Mouse (Mus musculus) embryonic facial prominence, embryonic 13.5 days (tissue): ENCODE measurements around the gene Arhgap18. TPM values are rescaled to one million over a fixed set of nuclear protein-coding genes. Genes with fewer than 3 reads are reported as not detected.

Source experiments
- ATAC-seq: fragments of 200-750 bp; cut with Nextera tagmentation; 2 replicates; pipeline ENCODE4 v1.8.0; 2017; ENCODE audit warnings: low read depth; ENCODE audit not compliant: insufficient number of reproducible peaks, insufficient read depth, low FRiP score, low TSS enrichment
- H3K27ac ChIP-seq: fragments of 300-500 bp; sonication (generic); 2 replicates; pipeline ENCODE4 v1.5.1; 2015; ENCODE audit warnings: moderate library complexity, mild to moderate bottlenecking, inconsistent platforms
- H3K27me3 ChIP-seq: fragments of 300-500 bp; sonication (generic); 2 replicates; pipeline ENCODE4 v1.6.1; 2015; ENCODE audit warnings: mild to moderate bottlenecking, inconsistent platforms
- H3K36me3 ChIP-seq: fragments of 300-500 bp; sonication (generic); 2 replicates; pipeline ENCODE4 v1.6.1; 2015; ENCODE audit warnings: mild to moderate bottlenecking, inconsistent platforms
- H3K4me1 ChIP-seq: fragments of 300-500 bp; sonication (generic); 2 replicates; pipeline ENCODE4 v1.6.1; 2015; ENCODE audit warnings: inconsistent platforms
- H3K4me2 ChIP-seq: fragments of 300-500 bp; sonication (generic); 2 replicates; pipeline ENCODE4 v1.6.1; 2015; ENCODE audit warnings: moderate library complexity, mild to moderate bottlenecking, inconsistent platforms
- H3K4me3 ChIP-seq: fragments of 300-500 bp; sonication (generic); 2 replicates; pipeline ENCODE4 v1.5.1; 2015; ENCODE audit warnings: mild to moderate bottlenecking, inconsistent platforms
- H3K9ac ChIP-seq: fragments of 300-500 bp; sonication (generic); 2 replicates; pipeline ENCODE4 v1.6.1; 2015; ENCODE audit warnings: mild to moderate bottlenecking, inconsistent platforms
- H3K9me3 ChIP-seq: fragments of 300-500 bp; sonication (generic); 2 replicates; pipeline ENCODE4 v1.6.1; 2016; ENCODE audit warnings: inconsistent platforms
- WGBS: fragments of 180-500 bp; shearing (Covaris S2); methylation state at CpG from one replicate; pipeline ENCODE4 v1.1.7; 2015; ENCODE audit warnings: mixed read lengths; 5-methylcytosine and 5-hydroxymethylcytosine counted together
- polyA plus RNA-seq: library from polyadenylated mRNA; unstranded; fragments of >200 nt; fragmentation: Nextera tagmentation; extraction: Ambion mirVana; gene quantifications from 2 replicates; pipeline ENCODE4 v1.2.1, GENCODE M21; 2015

The Arhgap18 gene
- polyA plus RNA-seq, 1 experiment from 2014 or later, result 23.3 TPM

GRCm38 (mm10) chr10:26810810-26811209 is 57.6 kb downstream of the Arhgap18 start:
- Histone ChIP-seq H3K27ac (no peak overlapping the region), H3K9me3 (no peaks in the 10 kb centered on the region), H3K36me3 (no peaks in the 10 kb centered on the region), H3K9ac (no peak overlapping the region), H3K27me3 (no peaks in the 10 kb centered on the region), H3K4me1 (no peaks in the 10 kb centered on the region), H3K4me2 (no peak overlapping the region), H3K4me3 (no peak overlapping the region)
- no peak for ATAC-seq
- WGBS, result 69% methylated on average over 5 of the region's 5 CpGs

- H3K9me3 ChIP-seq, result no peaks in the 10 kb centered on the region
- H3K4me1 ChIP-seq, result no peaks in the 10 kb centered on the region
- H3K9ac ChIP-seq, result no peak overlapping the region
- no peak overlapping the region for H3K4me2 ChIP-seq
- 63% methylated on average over 4 of the region's 4 CpGs for WGBS
- no peak overlapping the region for H3K4me3 ChIP-seq
- no peak overlapping the region for H3K27ac ChIP-seq
- no peaks in the 10 kb centered on the region for H3K36me3 ChIP-seq
- no peaks in the 10 kb centered on the region for H3K27me3 ChIP-seq
- no peak for ATAC-seq
Measured at GRCm38 (mm10) chr10:26811342-26811741, 58.1 kb downstream of the Arhgap18 start.

DNA sequence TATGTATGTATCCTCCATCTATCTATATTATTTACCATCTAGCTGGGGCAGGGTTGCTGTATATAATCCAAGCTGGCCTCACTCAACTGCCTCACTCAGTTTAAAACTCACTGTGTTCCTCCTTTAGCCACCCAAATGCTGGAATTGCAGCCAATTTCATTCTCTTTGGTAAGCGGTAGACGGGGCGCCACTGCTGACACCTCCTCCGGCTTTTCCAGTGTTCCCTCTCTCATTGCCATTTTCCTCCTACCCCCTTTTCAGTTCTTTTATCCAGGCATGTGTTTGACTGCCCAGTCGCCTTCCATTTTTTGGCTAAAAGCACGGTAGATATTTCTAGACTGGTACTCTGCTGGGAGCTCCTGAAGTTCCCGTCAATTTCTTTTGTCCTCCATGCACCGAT is 62.4 kb downstream of the Arhgap18 start:
- H3K4me3 ChIP-seq, result no peak overlapping the region
- no peaks in the 10 kb centered on the region for H3K4me1 ChIP-seq
- no peaks in the 10 kb centered on the region for H3K27me3 ChIP-seq
- no peaks in the 10 kb centered on the region for H3K36me3 ChIP-seq
- no peak overlapping the region for H3K27ac ChIP-seq
- H3K4me2 ChIP-seq, result no peak overlapping the region
- no peaks in the 10 kb centered on the region for H3K9me3 ChIP-seq
- H3K9ac ChIP-seq, result no peak overlapping the region
- WGBS, result 95% methylated on average over 8 of the region's 8 CpGs
- no peak for ATAC-seq

DNA sequence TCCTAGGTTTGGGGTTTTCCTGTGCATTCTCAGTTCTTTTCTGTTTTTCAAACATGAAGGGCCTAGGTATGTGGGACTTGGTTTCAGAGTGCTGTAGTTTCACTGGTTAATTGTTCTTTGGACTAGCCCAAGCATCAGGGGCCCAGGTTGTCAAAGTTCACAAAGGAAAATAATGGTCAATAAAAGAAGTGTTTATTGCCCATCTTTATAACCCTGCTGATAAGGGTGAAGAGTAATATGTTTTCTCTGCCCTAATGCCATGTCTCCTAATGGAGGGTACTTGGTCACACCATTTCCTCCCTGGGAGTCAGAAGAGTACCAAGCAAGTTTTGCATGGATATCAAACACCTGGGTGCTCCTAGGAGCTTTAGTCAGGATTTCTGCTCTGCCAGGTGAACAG is 67.1 kb downstream of the Arhgap18 start:
- Histone ChIP-seq H3K27ac (no peak overlapping the region), H3K4me1 (no peaks in the 10 kb centered on the region), H3K9ac (no peak overlapping the region), H3K27me3 (no peaks in the 10 kb centered on the region), H3K9me3 (no peaks in the 10 kb centered on the region), H3K4me2 (no peak overlapping the region), H3K4me3 (no peak overlapping the region), H3K36me3 (no peaks in the 10 kb centered on the region)
- ATAC-seq, result no peak

DNA sequence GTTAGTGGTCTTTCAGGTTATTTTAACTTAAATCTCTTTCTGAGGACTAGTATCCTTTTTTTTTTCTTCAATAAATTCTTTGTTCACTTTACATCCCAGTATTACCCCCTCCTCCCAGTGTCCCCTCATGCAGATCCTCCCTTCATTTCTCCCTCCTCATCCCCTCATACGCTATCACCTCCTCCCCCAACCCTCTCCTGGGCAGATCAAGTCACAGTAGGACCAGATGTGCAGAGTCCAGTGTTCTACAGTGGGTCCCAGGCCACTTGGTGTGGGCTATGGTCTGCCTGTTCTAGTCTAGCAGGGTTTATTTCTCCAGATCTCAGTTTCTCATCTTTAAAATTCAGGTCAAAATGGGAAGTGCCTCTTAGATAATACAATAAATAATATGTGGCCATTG is 67.7 kb downstream of the Arhgap18 start:
- H3K27me3 ChIP-seq, result no peaks in the 10 kb centered on the region
- H3K36me3 ChIP-seq, result no peaks in the 10 kb centered on the region
- no peak overlapping the region for H3K9ac ChIP-seq
- ATAC-seq, result no peak
- no peak overlapping the region for H3K27ac ChIP-seq
- WGBS, result 41% methylated on average over 1 of the region's 1 CpGs
- no peaks in the 10 kb centered on the region for H3K4me1 ChIP-seq
- no peaks in the 10 kb centered on the region for H3K9me3 ChIP-seq
- no peak overlapping the region for H3K4me3 ChIP-seq
- H3K4me2 ChIP-seq, result no peak overlapping the region

- Histone ChIP-seq H3K27ac (no peak overlapping the region), H3K4me2 (no peak overlapping the region), H3K36me3 (no peaks in the 10 kb centered on the region), H3K27me3 (no peaks in the 10 kb centered on the region), H3K4me3 (no peak overlapping the region), H3K9me3 (no peaks in the 10 kb centered on the region), H3K4me1 (peaks cover 12% of the 10 kb centered on the region), H3K9ac (no peak overlapping the region)
- ATAC-seq, result no peak
- 47% methylated on average over 5 of the region's 5 CpGs for WGBS
Measured at GRCm38 (mm10) chr10:26823997-26824396, 70.8 kb downstream of the Arhgap18 start.

DNA sequence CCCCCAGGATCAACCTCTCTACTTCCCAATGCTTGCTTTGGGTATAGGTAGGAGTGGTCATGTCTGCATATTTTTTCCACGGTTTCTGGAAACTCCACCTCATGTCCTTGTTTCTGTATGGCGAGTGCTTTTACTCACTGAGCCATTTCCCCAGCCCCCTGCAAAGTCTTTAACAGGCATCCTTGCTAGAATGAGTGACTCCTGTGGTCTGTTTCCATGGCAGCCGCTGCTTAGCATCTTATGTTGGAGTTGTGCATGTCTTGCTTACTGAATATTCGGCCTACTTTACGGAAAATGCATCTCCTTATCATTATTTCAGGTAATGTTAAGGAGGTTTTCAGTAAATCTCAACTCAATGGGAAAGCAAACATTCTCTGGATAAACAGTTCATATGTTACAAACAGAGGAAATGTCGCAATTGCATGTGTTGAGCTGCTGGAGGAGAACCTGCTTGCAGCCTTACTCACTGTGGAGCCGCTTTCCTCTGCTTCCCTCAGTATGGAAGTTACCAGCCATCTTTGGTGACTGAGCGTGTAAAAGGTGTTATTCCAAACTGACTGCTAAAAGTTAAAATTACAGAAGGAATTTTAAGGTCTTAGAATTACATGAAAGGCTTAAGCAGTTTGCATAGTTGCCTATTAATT is 72.1 kb downstream of the Arhgap18 start:
- Histone ChIP-seq H3K27ac (no peak overlapping the region), H3K9me3 (no peaks in the 10 kb centered on the region), H3K27me3 (no peaks in the 10 kb centered on the region), H3K9ac (no peak overlapping the region), H3K4me2 (no peak overlapping the region), H3K36me3 (no peaks in the 10 kb centered on the region), H3K4me3 (no peak overlapping the region), H3K4me1 (peaks cover 12% of the 10 kb centered on the region)
- WGBS, result 77% methylated on average over 8 of the region's 8 CpGs
- no peak for ATAC-seq

DNA sequence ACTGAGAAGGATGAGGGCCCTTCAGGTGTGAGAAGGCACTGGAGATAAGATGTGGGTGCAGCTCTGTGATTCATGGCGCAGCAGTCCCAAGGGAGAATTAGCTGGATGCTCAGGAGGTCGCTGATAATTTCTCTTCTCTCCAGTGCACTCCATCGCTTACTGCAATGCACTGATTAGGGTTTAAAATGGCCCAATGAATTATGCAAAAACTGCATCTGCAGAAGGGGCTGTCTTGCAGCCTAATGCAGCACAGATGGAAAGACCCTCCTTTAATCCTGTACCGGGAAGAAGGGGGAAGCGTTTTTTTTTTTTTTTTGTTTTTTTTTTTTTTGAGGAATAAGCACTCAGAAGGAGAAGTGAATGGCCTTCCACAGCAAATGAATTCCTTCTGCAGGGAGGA is 74.1 kb downstream of the Arhgap18 start:
- H3K4me2 ChIP-seq, result no peak overlapping the region
- no peaks in the 10 kb centered on the region for H3K9me3 ChIP-seq
- H3K4me1 ChIP-seq, result peaks cover 12% of the 10 kb centered on the region
- H3K9ac ChIP-seq, result no peak overlapping the region
- no peak for ATAC-seq
- WGBS, result 25% methylated on average over 5 of the region's 5 CpGs
- no peaks in the 10 kb centered on the region for H3K36me3 ChIP-seq
- H3K27ac ChIP-seq, result no peak overlapping the region
- no peaks in the 10 kb centered on the region for H3K27me3 ChIP-seq
- no peak overlapping the region for H3K4me3 ChIP-seq

GRCm38 (mm10) chr10:26828412-26829137 is 75.4 kb downstream of the Arhgap18 start:
- H3K4me2 ChIP-seq, result no peak overlapping the region
- no peaks in the 10 kb centered on the region for H3K36me3 ChIP-seq
- no peak overlapping the region for H3K9ac ChIP-seq
- H3K4me3 ChIP-seq, result no peak overlapping the region
- no peak for ATAC-seq
- WGBS, result 74% methylated on average over 9 of the region's 9 CpGs
- no peaks in the 10 kb centered on the region for H3K27me3 ChIP-seq
- H3K4me1 ChIP-seq, result peaks cover 12% of the 10 kb centered on the region
- H3K27ac ChIP-seq, result peak overlapping the region; percentile 51; the same call in 1 of the 2 replicates
- H3K9me3 ChIP-seq, result no peaks in the 10 kb centered on the region

GRCm38 (mm10) chr10:26832068-26832467 is 78.8 kb downstream of the Arhgap18 start:
- peaks cover 9% of the 10 kb centered on the region for H3K4me1 ChIP-seq
- no peak for ATAC-seq
- no peaks in the 10 kb centered on the region for H3K36me3 ChIP-seq
- no peak overlapping the region for H3K9ac ChIP-seq
- H3K9me3 ChIP-seq, result no peaks in the 10 kb centered on the region
- no peak overlapping the region for H3K4me2 ChIP-seq
- 90% methylated on average over 3 of the region's 3 CpGs for WGBS
- H3K27me3 ChIP-seq, result no peaks in the 10 kb centered on the region
- H3K27ac ChIP-seq, result no peak overlapping the region
- no peak overlapping the region for H3K4me3 ChIP-seq

- H3K9me3 ChIP-seq, result no peaks in the 10 kb centered on the region
- H3K27me3 ChIP-seq, result no peaks in the 10 kb centered on the region
- 0 out of 2 replicates have a peak, but pooled peaks cover 4% of the 10 kb centered on the region for H3K4me1 ChIP-seq
- no peak overlapping the region for H3K4me3 ChIP-seq
- no peaks in the 10 kb centered on the region for H3K36me3 ChIP-seq
- WGBS, result 94% methylated on average over 3 of the region's 3 CpGs
- H3K9ac ChIP-seq, result no peak overlapping the region
- no peak overlapping the region for H3K4me2 ChIP-seq
- no peak for ATAC-seq
- H3K27ac ChIP-seq, result no peak overlapping the region
Measured at GRCm38 (mm10) chr10:26832669-26833249, 79.5 kb downstream of the Arhgap18 start.

- no peak overlapping the region for H3K4me2 ChIP-seq
- no peaks in the 10 kb centered on the region for H3K36me3 ChIP-seq
- ATAC-seq, result no peak
- 0 out of 2 replicates have a peak, but pooled peaks cover under 1% of the 10 kb centered on the region for H3K4me1 ChIP-seq
- no peaks in the 10 kb centered on the region for H3K27me3 ChIP-seq
- H3K4me3 ChIP-seq, result no peak overlapping the region
- H3K9ac ChIP-seq, result no peak overlapping the region
- no peaks in the 10 kb centered on the region for H3K9me3 ChIP-seq
- WGBS, result 75% methylated on average over 3 of the region's 3 CpGs
- no peak overlapping the region for H3K27ac ChIP-seq
Measured at GRCm38 (mm10) chr10:26833393-26833792, 80.2 kb downstream of the Arhgap18 start.
